Mouse (Mus musculus) liver, embryonic 14.5 days (tissue): ENCODE data around the gene Fstl3. TPM values are rescaled to one million over a fixed set of nuclear protein-coding genes. Genes with fewer than 3 reads are reported as not detected.

Source experiments
- ATAC-seq: fragments of 200-750 bp; cut with Nextera tagmentation; 2 replicates; pipeline ENCODE4 v1.8.0; 2017; ENCODE audit warnings: moderate number of reproducible peaks, mild to moderate bottlenecking, moderate library complexity; ENCODE audit not compliant: insufficient read depth
- DNase-seq, 3 experiments: peaks; one replicate each; pipeline ENCODE4 v3.0.0-alpha.2; 2012 to 2013; ENCODE audit warnings: low read depth in 3 of 3, low spot score in 3 of 3
- H3K27ac ChIP-seq: fragments of 300-500 bp; sonication (generic); 2 replicates; pipeline ENCODE4 v1.5.1; 2014; ENCODE audit warnings: moderate library complexity, mild to moderate bottlenecking, control low read depth, inconsistent platforms
- H3K27me3 ChIP-seq: fragments of 300-500 bp; sonication (generic); 2 replicates; pipeline ENCODE4 v1.6.1; 2014; ENCODE audit warnings: mild to moderate bottlenecking, low read length, moderate library complexity; ENCODE audit not compliant: control insufficient read depth, insufficient read depth
- H3K36me3 ChIP-seq: fragments of 300-500 bp; sonication (generic); replicated peaks from 2 replicates; pipeline ENCODE4 v1.6.1; 2014; ENCODE audit warnings: low read depth; ENCODE audit not compliant: control insufficient read depth, insufficient read depth
- H3K4me1 ChIP-seq, 2 experiments: fragments of 200-500 bp in 1 of 2; fragments of 300-500 bp in 1 of 2; sonication (generic) in 1 of 2; replicated peaks; 2 replicates each; pipeline ENCODE4 v1.6.1; 2012 to 2014; ENCODE audit warnings: antibody characterized with exemption in 1 of 2, inconsistent platforms in 1 of 2, low read length in 1 of 2; ENCODE audit not compliant: control insufficient read depth in 2 of 2, insufficient read depth in 2 of 2
- H3K4me2 ChIP-seq: fragments of 300-500 bp; sonication (generic); 2 replicates; pipeline ENCODE4 v1.6.1; 2014; ENCODE audit warnings: low read depth, mild to moderate bottlenecking, control low read depth, moderate library complexity
- H3K4me3 ChIP-seq, 2 experiments: fragments of 200-500 bp in 1 of 2; fragments of 300-500 bp in 1 of 2; sonication (generic) in 1 of 2; 2 replicates each; pipeline ENCODE4 v1.5.1; 2012 to 2014; ENCODE audit warnings: low read depth in 2 of 2, low read length in 2 of 2, mild to moderate bottlenecking in 2 of 2, control low read depth in 1 of 2, inconsistent platforms in 1 of 2, moderate library complexity in 1 of 2; ENCODE audit not compliant: insufficient read depth in 1 of 2
- H3K9ac ChIP-seq: fragments of 300-500 bp; sonication (generic); replicated peaks from 2 replicates; pipeline ENCODE4 v1.6.1; 2014; ENCODE audit warnings: mild to moderate bottlenecking, control low read depth, moderate library complexity
- H3K9me3 ChIP-seq: fragments of 300-500 bp; sonication (generic); 2 replicates; pipeline ENCODE4 v1.6.1; 2016; ENCODE audit warnings: low read length, mixed read lengths; ENCODE audit not compliant: control insufficient read depth
- CTCF ChIP-seq: IDR thresholded peaks from 2 replicates; pipeline ENCODE4 v1.5.1; 2016; ENCODE audit warnings: antibody characterized with exemption, low read depth, control low read depth
- EP300 ChIP-seq: IDR thresholded peaks from 2 replicates; pipeline ENCODE4 v1.6.1; 2016; ENCODE audit warnings: antibody characterized with exemption, low read depth
- WGBS: fragments of 180-500 bp; shearing (Covaris S2); extraction: QIAGEN DNeasy Blood & Tissue Kit; methylation state at CpG from one replicate; pipeline ENCODE4 v1.1.7; 2014; ENCODE audit not compliant: insufficient replicate concordance; 5-methylcytosine and 5-hydroxymethylcytosine counted together
- polyA plus RNA-seq, 2 experiments: library from polyadenylated mRNA; depleted of rRNA in 1 of 2; stranded (reverse) in 1 of 2; unstranded in 1 of 2; fragments of >200 nt; fragmentation: Nextera tagmentation in 1 of 2; extraction: Ambion mirVana in 1 of 2; gene quantifications; 2 replicates each; pipeline versions ENCODE4 v1.2.1 to v1.2.3; 2012 to 2014

Fstl3 gene
- polyA plus RNA-seq, 2 experiments: 0.23 to 0.56 TPM

DNA sequence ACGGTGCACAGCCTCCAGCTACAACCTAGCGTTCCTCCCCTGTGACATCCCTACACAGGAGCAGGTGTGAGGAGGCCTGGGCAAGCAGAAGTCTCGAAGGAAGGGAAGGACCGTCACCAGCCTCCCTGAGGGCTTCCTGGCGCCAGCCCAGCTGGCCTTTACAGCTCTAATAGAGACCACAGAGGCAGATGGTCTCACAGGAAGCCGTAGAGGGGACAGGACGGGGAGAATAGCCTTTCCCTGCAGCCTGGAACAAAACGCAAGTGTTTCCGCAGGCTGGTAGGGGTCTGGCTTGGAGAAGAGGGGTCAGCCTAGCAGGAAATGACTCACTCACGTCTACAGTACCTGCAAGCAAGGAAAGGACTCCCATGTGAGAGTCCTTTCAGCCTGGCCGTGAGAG, 30.8 kb downstream of the Fstl3 start:
- no peaks in the 10 kb centered on the region for H3K27me3 ChIP-seq
- peaks cover 6 to 9% of the 10 kb centered on the region in 2 experiments for H3K4me1 ChIP-seq
- no peak for ATAC-seq
- H3K9me3 ChIP-seq: no peaks in the 10 kb centered on the region
- no peak overlapping the region for H3K4me2 ChIP-seq
- WGBS: 54% methylated on average over 11 of the region's 11 CpGs
- no peak for TF ChIP-seq EP300
- TF ChIP-seq CTCF: no peak
- no peak for DNase-seq
- H3K9ac ChIP-seq: no peak overlapping the region
- no peak overlapping the region for H3K27ac ChIP-seq
- no peak overlapping the region for H3K4me3 ChIP-seq
- H3K36me3 ChIP-seq: no peaks in the 10 kb centered on the region

DNA sequence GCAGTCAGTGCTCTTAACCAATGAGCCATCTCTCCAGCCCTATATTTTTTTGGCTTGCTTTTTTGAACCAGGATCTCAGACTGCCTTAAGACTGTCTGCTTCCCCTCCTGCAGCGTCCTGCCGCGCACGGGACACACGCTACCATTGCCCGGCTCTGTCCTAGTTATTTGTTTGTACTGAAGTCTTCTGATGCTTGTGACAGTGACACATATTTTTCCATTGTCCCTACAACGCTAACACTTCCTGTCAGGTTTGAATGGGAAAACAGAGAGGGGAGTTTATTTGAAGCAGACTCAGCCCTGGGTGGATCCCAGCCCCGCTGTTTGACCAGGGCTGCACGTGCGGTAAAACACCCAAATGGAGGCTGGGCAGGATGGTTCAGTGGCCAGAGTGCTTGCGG, 31.7 kb downstream of the Fstl3 start:
- TF ChIP-seq CTCF: no peak
- TF ChIP-seq EP300: no peak
- WGBS: 78% methylated on average over 11 of the region's 11 CpGs
- H3K27ac ChIP-seq: no peak overlapping the region

DNA sequence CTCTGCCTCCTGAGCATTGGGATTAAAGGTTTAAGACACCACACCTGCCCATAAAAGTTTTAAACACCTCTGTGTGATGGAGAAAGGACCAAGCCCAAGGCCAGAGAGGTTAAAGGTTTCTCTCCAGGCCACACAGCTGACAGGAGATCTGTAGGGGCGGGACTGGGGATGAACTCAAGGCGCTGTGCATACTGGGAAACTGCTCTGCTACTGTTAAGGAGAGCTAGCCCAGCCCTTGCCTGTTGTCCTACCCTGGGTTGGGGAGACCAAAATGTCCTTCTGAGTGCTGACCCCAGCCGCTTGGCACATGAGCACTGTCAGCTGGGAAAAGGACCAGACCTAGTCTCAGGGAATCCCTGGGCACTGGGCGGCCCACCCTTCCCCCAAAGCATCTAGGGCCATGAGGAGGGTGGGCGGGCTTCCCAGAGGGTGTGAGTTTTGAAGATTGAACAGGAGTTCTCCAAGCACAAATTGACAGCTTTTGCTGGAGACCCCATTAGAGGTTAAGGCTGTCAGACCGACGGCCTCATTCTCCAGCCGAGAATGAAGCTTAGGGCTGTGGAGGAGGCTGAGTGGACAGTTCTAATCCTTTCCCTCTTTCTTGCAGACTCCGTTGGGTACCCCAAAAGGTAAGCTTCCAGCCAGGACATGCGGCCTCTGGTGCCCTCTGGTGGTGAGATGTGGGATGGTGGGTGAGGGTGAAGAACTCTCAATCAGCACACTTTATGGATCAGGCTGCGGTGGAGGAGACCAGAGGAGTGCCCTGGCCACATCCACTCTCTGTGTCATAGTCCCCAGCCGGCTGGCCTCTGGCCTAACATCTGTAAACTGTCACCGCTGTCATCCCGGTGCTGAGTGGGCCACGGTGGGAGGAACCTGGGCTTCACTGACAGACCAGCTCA, 34.9 kb downstream of the Fstl3 start:
- H3K4me1 ChIP-seq: peaks cover 1 to 5% of the 10 kb centered on the region in 2 experiments
- no peak overlapping the region for H3K4me2 ChIP-seq
- TF ChIP-seq CTCF (peak; percentile 98), EP300 (no peak)
- DNase-seq: peak; percentile 31 to 50 (median 35)
- H3K4me3 ChIP-seq: no peak overlapping the region
- ATAC-seq: peak; percentile 26; the same call in 1 of the 2 replicates
- no peaks in the 10 kb centered on the region for H3K9me3 ChIP-seq
- H3K27me3 ChIP-seq: no peaks in the 10 kb centered on the region
- no peak overlapping the region for H3K9ac ChIP-seq
- H3K27ac ChIP-seq: no peak overlapping the region
- 24% methylated on average over 15 of the region's 15 CpGs for WGBS
- no peaks in the 10 kb centered on the region for H3K36me3 ChIP-seq

More for the DNA sequence above, 31.7 kb downstream of the Fstl3 start:
- Histone ChIP-seq H3K4me2 (no peak overlapping the region), H3K36me3 (no peaks in the 10 kb centered on the region), H3K4me3 (no peak overlapping the region), H3K27me3 (no peaks in the 10 kb centered on the region), H3K4me1 (peaks cover 6 to 7% of the 10 kb centered on the region in 2 experiments), H3K9ac (no peak overlapping the region), H3K9me3 (no peaks in the 10 kb centered on the region)
- DNase-seq (no peak), ATAC-seq (no peak)

DNA sequence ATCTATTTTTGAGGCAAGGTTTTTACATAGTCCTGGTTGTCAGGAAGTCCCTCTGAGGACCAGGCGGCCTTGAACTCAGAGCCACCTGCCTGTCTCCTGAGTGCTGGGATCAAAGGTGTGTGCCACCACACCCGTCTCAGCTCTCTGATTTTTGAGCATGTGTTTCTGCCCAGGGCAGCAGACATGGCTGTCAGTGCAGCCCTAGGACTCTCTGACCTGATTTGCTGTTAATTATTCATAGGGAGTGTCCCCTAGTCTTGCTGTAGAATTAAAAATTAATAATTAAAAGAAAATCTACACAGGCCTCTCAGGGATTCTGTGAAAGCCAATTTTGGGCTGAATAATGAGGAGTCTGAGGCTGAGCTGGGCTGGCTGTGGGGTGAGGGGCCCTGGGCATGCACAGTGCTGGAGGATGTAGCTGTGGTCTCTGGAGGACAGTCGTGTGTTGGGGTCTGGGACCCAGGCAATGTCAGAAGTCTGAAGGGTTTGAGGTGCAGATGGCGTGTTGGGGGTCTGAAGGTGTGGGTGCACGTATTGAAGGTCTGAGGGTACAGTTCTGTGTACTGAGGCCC, 37.3 kb downstream of the Fstl3 start:
- Histone ChIP-seq H3K9me3 (no peaks in the 10 kb centered on the region), H3K4me2 (no peak overlapping the region), H3K9ac (no peak overlapping the region), H3K4me1 (no peaks in the 10 kb centered on the region), H3K4me3 (no peak overlapping the region), H3K27ac (no peak overlapping the region), H3K27me3 (no peaks in the 10 kb centered on the region), H3K36me3 (no peaks in the 10 kb centered on the region)
- DNase-seq (no peak), ATAC-seq (no peak)
- TF ChIP-seq CTCF (no peak), EP300 (no peak)
- 55% methylated on average over 5 of the region's 5 CpGs for WGBS
